Mouse (Mus musculus) adrenal gland, postnatal 36 days (tissue): Measurements from ENCODE around the gene Gpd2. TPM values are rescaled to one million over a fixed set of nuclear protein-coding genes. Genes with fewer than 3 reads are reported as not detected.

Source experiments
- DNase-seq, 2 experiments: peaks; one replicate each; pipeline ENCODE4 v3.0.0; 2021; ENCODE audit warnings: mixed read lengths in 1 of 2
- long read RNA-seq, 2 experiments: library from polyadenylated mRNA; stranded (forward); transcript quantifications; one replicate each; pipeline ENCODE4 v2.0.0; 2021; ENCODE audit warnings: borderline sequencing depth in 2 of 2
- total RNA-seq, 2 experiments: library from RNA; stranded (reverse); gene quantifications; 2 replicates each; pipeline ENCODE4 v1.2.3; 2021

Gpd2 gene
- total RNA-seq = 100 to 1,000 TPM; 113 to 116 TPM
- long read RNA-seq, experiment 1, full-length matches to known transcripts = 139 of 154 reads
- long read RNA-seq, experiment 1, partial matches to known transcripts = 3 of 154 reads
- long read RNA-seq, experiment 1, other reads (novel, unspliced or antisense) = 12 of 154 reads
- long read RNA-seq, experiment 2, full-length matches to known transcripts = 15 of 22 reads
- long read RNA-seq, experiment 2, partial matches to known transcripts = 3 of 22 reads
- long read RNA-seq, experiment 2, other reads (novel, unspliced or antisense) = 4 of 22 reads

DNA sequence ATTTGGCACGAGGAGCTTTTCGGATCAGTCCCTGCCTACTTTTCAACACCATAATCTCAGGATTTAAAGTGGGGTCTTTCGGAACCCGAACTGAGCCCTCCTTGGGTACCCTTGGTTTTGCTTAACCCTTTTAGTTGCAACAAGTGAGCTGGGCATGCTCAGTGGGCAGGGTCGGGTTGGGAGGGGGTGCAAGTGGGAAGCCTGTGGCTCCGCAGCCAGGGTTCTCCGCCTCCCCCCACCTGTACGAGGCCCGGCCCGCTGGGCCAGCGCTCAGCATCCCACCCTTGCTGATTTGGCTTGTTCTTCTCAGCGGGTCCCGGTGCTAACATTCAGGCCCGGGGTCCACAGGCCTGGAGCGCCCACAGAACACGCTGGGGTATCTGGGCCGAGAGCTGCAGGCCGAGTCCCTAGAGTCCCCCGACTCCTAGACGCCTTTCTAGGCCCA lies at the start of gene Gpd2:
Gene Gpd2 (plus strand): TSS at position 161 of the 445 bp plus-strand sequence.
- no peak for DNase-seq

DNA sequence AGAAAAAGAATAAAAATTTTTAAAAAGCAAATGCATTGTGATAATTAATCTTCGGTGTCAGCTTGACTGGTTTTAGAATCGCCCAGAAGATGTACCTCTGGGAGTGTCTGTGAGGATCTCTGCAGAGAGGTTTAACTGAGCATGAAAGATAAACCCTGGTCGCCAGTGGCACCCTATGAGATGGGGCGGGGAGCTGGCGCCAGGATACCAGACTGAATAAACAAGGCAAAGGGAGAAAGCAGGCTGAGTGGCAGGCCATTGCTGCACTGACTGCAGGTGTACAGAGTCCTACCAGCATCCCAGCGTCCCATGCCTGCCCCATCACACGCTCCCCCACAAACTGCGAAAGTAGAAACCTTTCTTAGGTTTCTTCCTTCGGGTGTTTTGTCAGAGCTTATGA lies 49.2 kb upstream of the Gpd2 start:
- DNase-seq = no peak

DNA sequence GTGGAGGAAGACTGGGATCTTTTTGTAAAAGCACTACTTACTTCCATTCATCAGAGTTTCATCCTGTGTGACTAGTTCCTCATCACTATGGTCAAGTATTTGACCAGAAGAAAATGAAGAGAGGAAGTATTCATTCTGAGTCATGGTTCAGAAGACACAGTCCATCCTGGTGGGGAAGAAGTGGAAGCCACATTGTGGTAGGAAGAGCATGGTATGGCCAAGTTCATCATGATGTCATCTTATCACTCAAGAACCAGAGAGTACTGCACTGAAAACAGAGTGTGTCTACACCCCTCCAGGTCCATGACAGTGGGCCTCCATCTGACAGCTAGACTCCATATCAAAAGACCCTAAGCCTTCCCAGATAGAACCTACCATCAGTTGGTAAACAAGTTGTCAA lies 46.6 kb upstream of the Gpd2 start:
- no peak for DNase-seq

- DNase-seq = no peak
These were observed 38.4 kb upstream of the Gpd2 start for GRCm38 (mm10) chr2:57199046-57199445.

DNA sequence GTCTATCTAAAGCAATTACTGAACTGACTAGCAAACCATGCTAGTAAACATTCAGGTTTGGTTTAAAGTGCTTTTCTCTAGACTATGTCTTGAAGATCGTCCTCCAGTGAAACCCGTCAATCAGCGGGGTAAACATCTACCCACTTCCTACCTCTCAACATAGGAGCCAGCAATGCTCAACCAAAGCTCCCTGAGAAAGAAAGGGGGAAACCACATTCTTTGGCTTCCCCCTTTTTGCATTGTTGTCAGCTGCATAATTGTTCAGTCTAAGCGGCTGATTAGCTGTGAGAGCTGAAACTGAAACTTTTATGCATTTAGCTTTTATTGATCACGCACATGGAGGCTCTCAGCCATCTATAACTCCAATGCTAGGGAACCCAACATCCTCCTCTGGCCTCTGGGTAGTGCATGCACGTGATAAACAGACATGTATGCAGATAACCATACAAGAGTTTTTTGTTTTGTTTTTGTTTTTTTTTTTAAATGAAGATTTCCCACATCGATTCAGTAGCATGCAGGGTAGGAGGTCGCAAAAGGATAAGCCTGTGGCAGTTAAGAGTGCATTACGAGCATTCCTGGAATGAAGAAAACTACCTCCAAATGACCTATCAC lies 28.9 kb upstream of the Gpd2 start:
- no peak for DNase-seq

- DNase-seq = no peak
These were observed 26.1 kb upstream of the Gpd2 start for GRCm38 (mm10) chr2:57211049-57212001.

GRCm38 (mm10) chr2:57213364-57213763 lies 24.1 kb upstream of the Gpd2 start:
- DNase-seq = no peak

- no peak for DNase-seq
These were observed 14.0 kb upstream of the Gpd2 start for GRCm38 (mm10) chr2:57223288-57224026.

DNA sequence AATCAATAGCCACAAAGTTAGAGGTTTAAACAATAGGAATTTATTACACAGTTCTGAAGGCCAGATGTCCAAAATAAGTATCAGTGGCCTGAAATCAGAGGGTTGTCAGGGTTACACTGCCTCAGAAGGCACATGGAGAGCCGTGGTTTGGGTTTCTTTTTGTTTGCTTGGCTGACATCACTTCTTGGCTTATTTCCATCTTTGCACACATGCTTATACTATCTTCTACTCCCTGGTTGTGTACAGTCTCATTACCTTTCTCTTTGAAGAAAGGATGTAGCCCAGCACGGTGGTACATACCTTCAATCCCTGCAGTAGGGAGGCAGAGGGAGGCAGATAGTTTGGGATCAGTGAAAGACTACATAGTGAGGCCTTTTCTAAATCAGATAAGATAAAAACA lies 12.2 kb upstream of the Gpd2 start:
- DNase-seq = no peak

DNA sequence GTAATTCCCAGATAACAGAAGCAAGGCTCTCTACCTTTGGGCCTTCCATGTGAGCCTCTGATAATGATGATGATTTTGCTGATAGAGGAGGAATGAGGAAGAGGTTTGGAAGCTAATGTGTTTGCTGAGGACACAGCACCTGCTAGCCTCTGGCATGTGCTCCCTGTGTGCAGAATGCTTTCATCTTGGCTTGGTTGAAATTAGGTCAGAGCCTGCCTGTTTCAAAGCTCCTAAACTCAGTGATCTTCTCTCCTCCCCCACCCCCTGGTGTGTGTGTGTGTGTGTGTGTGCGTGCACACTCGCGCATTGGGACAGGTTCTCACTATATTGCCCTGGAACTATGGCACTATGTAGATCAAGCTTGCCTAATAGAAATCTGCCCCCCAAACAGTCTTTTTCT lies 10.0 kb upstream of the Gpd2 start:
- DNase-seq = no peak

- no peak for DNase-seq
These were observed 7.7 kb upstream of the Gpd2 start for GRCm38 (mm10) chr2:57229647-57230240.

GRCm38 (mm10) chr2:57231432-57231831 lies 6.0 kb upstream of the Gpd2 start:
- DNase-seq = no peak

- no peak for DNase-seq
These were observed 5.1 kb upstream of the Gpd2 start for GRCm38 (mm10) chr2:57232328-57232727.

DNA sequence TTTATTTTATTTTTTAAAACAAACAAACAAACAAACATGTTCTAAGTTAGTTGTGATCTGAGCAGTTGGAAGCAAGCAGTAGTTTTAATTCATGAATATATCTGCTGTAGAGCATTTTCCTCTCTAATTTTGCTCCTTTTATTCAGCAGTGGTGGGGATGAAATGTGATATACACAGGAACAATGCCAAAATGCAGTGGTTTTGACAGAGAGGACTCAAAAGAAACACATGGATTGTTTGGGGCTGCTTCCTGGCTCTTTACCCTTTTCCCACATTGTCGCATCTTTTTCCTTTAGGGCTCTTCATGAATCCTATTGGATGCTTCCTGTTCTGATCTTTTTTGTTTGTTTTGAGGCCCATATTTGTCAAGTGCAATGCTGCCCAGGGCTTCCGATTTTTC lies 1.2 kb upstream of the Gpd2 start:
- no peak for DNase-seq

DNA sequence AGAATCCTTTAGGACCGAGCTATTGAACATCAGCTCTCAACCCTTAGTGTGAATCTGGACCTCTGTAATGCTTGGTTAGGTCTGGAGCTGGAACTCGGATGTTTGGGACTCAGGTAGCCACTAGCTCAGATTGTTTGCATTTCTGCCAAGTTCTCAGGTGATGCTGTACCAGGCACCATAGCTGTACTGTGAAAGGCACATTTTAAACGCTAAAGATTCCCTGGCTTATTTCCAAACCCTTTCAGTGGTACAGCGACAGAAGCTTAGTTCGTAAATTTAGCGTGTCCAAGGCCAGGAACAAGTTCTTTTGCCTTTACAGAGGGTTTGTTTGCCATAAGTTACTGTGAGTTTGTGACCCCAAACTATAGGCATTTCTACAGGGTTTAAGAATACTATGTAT lies 409 bp upstream of the Gpd2 start:
- DNase-seq = no peak

GRCm38 (mm10) chr2:57237920-57238613 lies 632 bp downstream of the Gpd2 start:
- DNase-seq = peak; percentile 95 to 97

DNA sequence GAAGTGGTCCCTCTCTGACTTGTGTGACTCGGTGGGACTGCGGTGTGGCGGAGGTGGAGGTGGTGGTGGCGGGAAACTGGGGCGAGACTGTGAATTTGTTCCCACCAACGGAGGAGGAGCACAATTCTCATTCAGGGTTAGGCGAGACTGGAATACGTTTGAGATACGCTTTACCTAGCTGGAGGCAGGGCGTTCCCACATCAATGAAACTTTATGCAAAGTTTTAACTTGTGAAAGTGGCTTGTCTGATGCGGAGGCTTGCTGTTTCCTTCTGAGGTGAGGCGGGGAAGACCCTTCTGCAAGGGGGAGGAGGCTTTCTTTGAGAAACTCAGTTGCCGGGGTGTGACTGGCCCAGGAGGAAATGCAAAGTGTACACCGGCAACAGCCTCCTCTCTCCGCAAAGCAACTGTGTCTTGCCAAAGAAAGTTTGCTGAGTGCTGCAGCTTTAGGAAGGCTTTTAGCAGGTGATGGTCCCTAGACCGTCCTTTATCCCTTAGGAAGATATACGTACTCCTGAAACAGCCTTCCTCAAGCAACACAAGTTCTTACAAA lies 1.3 kb downstream of the Gpd2 start:
- DNase-seq = peak in 1 of 2 experiments; percentile 13

DNA sequence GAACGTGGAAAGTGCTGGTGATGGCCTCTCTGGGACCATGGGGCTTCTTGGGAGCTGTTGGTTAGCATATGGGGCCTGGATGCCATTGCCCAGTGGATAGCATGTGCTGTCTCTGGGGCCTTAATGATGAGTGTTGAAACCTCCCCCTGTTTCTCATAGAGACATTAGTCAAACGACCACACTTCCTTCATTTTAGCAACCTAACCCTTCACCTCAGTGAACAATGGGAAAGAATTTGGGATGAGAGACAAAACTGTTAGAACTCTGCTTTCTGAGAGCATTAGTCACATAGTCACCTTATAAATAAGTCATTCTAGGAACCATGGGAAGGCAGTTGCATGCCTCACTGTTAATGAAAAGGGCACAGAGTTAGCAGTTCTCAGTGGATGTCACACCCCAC lies 1.9 kb downstream of the Gpd2 start:
- no peak for DNase-seq

- no peak for DNase-seq
These were observed 6.6 kb downstream of the Gpd2 start for GRCm38 (mm10) chr2:57243987-57244386.

GRCm38 (mm10) chr2:57245721-57246328 lies 8.4 kb downstream of the Gpd2 start:
- no peak for DNase-seq
